ENCODE assay signal across 20 mouse cellular contexts in the genomic region with DNA sequence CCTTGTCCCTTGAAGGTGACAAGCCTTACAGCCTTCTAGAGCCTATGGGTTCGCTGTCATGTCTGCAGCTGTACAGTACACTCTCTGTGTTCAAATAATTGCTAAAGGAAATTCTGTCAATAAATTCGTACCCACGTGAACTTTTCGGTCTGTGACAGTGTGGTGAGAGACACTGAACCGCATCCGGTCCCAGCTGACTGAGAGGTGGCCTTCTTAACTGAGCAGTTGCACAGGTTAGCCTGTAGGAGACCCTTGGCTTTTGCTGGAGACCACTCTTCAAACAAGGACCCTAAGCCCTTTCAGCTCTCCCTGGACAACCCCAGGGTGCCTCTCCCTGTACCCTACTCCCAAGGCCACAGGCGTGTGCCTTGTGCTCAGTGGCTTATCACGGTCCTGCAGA.
"Had no signal": no experiment of that assay in that cellular context is flagged by ENCODE, and none has a peak within 500 bp of the region (broad histone marks: within the 10 kb centered on the region; RNA-seq: fewer than 3 reads in every experiment).

No protein-coding gene starts in this region.

- H3K9me3 ChIP-seq: liver, embryonic 13.5 days; lung, embryonic 15.5 days; megakaryocyte, embryonic 14.5 days; stomach, embryonic 15.5 days had no signal

- H3K4me1 ChIP-seq: liver, embryonic 13.5 days; megakaryocyte, embryonic 14.5 days had no signal

- H3K4me3 ChIP-seq: left cerebral cortex, adult 2 months; liver, embryonic 13.5 days; lung, embryonic 15.5 days; megakaryocyte, embryonic 14.5 days; stomach, embryonic 15.5 days had no signal

- H3K27ac ChIP-seq: left cerebral cortex, adult 2 months; liver, embryonic 13.5 days; lung, embryonic 15.5 days; stomach, embryonic 15.5 days had no signal

- H3K4me2 ChIP-seq: liver, embryonic 13.5 days; lung, embryonic 15.5 days; midbrain, embryonic 11.5 days; stomach, embryonic 15.5 days had no signal

- DNase-seq: kidney, adult 18-20 months; kidney, adult 9 months; kidney, postnatal 14 days; kidney, postnatal 4 days; layer of hippocampus, postnatal 36 days; liver, embryonic 13.5 days; lung, adult 18-20 months; lung, postnatal 10 days; lung, postnatal 36 days; midbrain, embryonic 14.5 days; right cerebral cortex, adult 18-20 months; right cerebral cortex, postnatal 25 days; spleen, adult 18-20 months; thymus, postnatal 36 days had no signal

- ATAC-seq: intestine, embryonic 16.5 days had no signal

- H3K9ac ChIP-seq: liver, embryonic 13.5 days; lung, embryonic 15.5 days; stomach, embryonic 15.5 days had no signal

- H3K27me3 ChIP-seq: liver, embryonic 13.5 days; lung, embryonic 15.5 days; megakaryocyte, embryonic 14.5 days; stomach, embryonic 15.5 days had no signal
